Mouse (Mus musculus) brain, adult 2 months (tissue): ENCODE measurements around the gene Iqcf1.

Experiments used
- DNase-seq: peaks from one replicate; pipeline ENCODE4 v3.0.0; 2011; ENCODE audit warnings: low read depth, low spot score

The Iqcf1 gene

GRCm38 (mm10) chr9:106499667-106500066, at the start of gene Iqcf1:
TSS of gene Iqcf1 (plus strand) at chr9:106499967.
- DNase-seq = no peak

- peak; percentile 55 for DNase-seq
Measured at GRCm38 (mm10) chr9:106450661-106451060, 49.1 kb upstream of the Iqcf1 start.

DNA sequence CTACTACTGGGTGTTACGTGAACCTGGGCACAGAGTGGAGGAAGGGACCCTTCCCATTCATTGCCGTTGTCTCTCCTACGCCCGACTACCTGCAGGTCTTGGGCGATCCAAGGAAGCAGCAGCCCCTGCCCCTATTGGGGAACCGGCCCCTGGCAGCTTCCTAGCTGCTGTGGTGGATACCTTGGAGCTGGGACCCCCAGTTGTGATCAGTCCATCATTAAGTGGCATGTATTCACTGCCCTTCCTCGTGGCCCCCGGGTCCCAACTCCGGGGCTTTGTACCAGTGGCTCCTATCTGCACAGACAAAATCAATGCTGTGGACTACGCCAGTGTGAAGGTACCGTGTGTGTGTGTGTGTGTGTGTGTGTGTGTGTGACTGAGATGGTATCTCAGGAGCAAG, 48.5 kb upstream of the Iqcf1 start:
- DNase-seq = no peak

GRCm38 (mm10) chr9:106451899-106452298, 47.9 kb upstream of the Iqcf1 start:
- DNase-seq = no peak

GRCm38 (mm10) chr9:106452351-106452750, 47.4 kb upstream of the Iqcf1 start:
- DNase-seq = no peak

- peak; percentile 67 for DNase-seq
Measured at GRCm38 (mm10) chr9:106452821-106453220, 46.9 kb upstream of the Iqcf1 start.

DNA sequence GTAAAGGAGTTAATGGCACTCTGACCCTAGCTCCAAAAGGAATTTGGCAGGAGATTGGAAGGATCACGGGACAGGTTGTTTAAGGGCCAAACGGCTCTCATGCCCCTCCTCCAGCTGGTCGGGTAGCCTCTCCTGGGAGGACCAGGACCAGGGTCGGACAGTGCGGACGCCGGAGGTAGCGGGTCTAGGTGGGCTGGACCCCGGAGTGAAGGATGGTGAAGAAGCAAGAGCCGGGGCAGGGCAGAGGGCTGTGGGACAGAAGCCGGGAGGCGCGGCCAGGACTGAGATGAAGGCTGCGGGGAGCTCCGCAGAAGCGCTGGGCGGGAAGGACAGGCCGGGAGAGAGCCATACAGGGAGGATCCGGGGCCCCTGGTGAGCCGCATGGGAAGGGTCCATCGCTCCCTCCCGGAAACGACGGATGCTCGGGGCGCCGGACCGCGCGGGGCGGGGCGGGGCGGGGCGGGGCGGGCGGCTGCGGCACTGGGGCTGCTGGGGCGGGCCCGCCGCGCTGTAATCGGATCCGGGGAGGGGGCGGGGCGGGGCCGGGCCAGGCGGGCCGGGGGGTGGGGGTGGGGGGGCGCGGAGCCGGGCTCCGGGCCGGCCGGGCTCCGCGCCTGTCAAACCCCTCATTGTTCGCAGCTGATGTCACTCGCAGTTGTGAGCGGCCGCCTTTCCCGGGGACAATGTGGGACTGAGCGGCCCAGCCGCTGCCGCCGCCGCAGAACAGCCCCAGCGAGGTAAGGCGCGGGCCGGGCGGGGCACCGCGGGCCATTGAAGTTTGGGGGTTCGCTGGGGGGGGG, 46.3 kb upstream of the Iqcf1 start, which contains the start of gene Pcbp4:
Gene Pcbp4, plus strand, starts transcription at position 21 of the 800 bp plus-strand sequence.
- DNase-seq = peak; percentile 85

- peak; percentile 66 for DNase-seq
Measured at GRCm38 (mm10) chr9:106454071-106454761, 45.6 kb upstream of the Iqcf1 start.

DNA sequence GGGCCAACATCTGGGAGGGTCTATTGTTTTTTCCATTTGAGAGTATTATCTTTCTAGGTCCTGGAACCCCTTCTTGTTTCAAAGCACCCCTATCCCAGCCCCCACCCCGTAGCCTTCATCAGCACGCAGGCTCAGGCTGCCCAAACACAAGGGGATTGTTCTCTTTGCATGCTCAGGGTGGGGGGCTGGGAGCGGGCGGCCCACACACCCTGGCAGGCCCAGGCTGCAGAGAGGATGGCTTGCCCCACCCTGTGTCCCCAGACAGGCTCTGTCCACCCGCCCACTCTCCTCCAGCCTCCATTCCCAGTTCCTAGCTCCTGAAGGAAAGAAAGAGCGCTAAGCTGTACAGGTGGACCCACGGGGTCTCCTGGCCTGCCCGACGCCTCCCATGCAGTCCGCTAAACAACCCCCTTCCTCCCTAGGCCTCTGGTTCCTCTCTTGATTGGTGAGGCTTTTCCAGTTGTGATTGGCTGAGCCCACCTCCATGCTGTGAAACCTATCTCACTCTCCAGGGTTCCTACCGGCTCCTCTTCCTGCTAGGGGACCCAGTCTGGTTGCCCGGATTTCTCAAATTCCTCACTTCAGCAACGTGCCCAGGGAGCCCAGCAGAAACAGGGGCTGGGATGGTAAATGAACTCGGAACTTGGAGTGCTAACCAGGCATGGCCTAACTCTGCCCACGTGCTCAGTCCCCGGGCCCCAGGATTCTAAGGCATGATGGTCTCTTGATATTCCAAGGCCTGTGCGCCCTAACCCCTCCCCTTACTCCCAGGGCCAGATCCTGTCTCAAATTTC, 44.7 kb upstream of the Iqcf1 start:
- DNase-seq = peak; percentile 83

GRCm38 (mm10) chr9:106456325-106457162, 43.2 kb upstream of the Iqcf1 start:
- DNase-seq = no peak

DNA sequence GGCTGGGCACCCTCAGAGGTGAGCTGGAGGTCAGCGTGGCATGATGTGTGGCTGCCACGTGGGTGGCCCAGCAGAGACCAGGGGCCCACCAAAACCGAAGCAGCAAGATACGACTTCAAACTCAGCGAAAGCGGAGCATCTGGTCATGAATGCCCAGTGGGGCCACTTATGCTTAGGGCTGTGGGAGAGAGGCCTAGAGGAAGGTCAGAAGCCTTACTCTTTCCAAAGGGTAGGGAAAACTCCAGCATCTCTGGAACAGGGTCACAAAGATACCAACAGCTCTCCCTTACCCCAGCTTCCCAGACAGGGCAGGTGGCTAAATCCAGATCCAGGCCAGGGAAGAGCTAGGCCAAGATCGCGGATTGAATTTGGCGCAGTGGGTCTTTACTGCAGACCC, 42.6 kb upstream of the Iqcf1 start:
- DNase-seq = no peak

GRCm38 (mm10) chr9:106457920-106458319, 41.8 kb upstream of the Iqcf1 start:
- DNase-seq = no peak

DNA sequence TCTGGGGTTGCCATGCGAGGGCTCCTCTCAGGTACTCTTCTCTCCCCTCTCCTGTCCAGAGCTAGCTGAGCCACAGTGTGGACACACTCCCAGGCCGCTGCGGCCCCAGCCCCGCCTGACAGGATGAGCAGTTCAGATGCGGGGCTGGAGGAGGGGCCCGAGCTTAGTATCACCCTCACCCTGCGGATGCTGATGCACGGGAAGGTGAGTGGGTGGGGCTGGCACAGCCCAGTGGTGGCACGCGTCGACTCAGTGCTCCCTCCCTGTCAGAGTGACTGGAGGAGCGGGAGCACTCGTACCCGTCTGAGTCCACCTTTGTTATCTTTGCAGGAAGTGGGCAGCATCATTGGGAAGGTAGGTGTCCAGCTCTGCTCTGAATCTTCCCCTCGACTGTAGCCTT, 39.8 kb upstream of the Iqcf1 start:
- peak; percentile 64 for DNase-seq

DNA sequence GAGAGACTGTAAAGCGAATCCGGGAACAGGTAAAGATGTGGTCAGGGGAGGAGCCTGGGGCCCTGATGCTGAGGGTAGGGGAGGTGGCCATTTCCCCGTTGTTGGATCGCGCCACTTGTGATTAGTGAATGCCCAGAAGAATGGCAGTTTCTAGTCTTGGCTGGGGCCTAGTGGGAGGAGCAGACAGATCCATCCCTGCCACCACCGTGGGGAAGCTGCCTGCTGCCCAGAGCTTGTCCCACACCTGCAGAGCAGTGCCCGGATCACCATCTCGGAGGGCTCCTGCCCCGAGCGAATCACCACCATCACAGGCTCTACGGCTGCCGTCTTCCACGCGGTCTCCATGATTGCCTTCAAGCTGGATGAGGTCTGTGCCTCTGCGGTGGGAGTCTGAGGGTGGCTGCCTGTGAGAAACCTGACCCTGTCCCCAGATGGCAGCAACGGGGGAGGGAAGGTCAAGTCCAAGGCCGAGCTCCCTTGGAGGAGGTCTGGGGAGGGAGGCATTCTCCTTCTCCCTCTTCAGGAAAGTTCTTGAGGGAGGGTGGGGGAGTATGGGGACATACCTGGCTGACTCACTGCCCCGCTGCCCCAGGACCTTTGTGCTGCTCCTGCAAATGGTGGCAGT, 39.3 kb upstream of the Iqcf1 start:
- peak; percentile 91 for DNase-seq

- no peak for DNase-seq
Measured at GRCm38 (mm10) chr9:106461026-106461415, 38.7 kb upstream of the Iqcf1 start.

DNA sequence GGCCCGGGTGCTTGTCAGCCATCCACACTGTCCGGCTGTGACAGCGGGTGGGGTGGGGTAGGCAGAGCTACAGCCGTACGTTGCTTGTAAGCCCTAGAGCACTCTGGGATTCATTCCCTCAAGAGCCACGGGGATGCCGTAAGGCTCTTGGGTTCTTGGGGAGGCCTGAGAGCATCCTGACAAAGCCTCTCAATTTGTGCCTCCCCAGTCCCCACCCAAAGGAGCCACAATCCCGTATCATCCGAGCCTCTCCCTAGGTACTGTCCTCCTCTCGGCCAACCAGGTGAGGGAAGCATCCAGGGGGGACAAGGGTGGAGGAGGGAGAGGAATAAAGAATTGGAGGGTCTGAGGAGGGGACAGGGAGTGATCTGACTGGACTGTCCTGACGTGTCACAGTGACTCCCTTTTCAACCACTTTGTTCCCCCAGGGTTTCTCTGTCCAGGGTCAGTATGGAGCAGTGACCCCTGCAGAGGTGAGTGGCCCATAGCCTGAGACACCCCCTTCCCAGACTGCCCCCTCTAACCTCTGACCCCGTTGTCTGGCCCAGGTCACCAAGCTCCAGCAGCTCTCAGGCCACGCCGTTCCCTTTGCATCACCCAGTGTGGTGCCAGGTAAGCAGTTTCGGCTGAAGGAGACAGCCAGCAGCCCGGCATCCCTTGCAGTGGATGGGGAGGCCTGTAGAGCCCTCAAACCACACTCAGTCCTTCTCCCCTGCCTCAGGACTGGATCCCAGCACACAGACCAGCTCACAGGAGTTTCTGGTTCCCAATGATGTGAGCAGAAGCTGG, 37.9 kb upstream of the Iqcf1 start:
- peak; percentile 65 for DNase-seq

GRCm38 (mm10) chr9:106462430-106462800, 37.4 kb upstream of the Iqcf1 start:
- no peak for DNase-seq

DNA sequence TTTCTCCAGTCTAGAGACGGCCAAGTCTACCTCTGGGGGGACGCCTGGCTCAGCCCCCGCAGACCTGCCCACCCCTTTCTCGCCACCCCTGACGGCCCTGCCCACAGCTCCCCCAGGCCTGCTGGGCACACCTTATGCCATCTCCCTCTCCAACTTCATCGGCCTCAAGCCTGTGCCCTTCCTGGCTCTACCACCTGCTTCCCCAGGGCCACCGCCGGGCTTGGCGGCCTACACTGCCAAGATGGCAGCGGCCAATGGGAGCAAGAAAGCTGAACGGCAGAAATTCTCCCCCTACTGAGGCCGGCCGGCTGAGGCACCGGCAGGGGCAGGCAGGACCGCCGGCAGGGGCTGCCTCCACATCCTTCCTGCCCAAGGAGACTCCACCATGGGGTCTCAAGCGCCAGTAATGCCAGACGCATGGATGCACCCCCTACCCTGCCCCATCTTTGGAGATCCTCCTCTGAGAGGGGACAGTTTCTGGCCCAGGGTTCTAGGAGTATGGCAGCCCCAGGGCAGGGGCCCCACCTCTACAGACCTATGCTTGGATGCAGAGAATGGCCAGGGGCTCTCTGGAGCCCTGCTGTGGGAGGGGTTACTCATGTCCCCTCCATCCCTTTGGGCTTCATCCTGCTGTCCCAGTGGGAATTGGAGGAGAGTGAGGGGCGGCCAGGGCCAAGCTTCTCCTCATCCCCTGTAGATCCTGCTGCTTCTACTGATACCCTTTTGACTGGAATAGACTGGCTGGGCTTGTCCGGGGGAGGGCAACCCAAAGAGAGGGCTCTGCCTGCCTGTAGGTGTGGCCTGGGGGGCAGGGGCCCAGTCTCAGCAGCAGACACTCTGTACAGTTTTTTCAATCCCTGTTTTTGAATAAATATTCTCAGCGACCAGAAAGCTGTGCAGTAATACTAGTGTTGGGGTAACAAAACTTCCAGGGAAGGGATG, 36.4 kb upstream of the Iqcf1 start:
- DNase-seq = peak; percentile 92
